Mouse (Mus musculus) brain, adult 2 months (tissue): Measurements from ENCODE around the gene Gm5485.

Experiments
- DNase-seq: peaks from one replicate; pipeline ENCODE4 v3.0.0; 2011; ENCODE audit warnings: low read depth, low spot score

Gene Gm5485

GRCm38 (mm10) chr16:48372461-48372860 is 39.8 kb downstream of the Gm5485 start:
- peak; percentile 98 for DNase-seq

GRCm38 (mm10) chr16:48368096-48368495 is 44.1 kb downstream of the Gm5485 start:
- DNase-seq, result peak; percentile 75

GRCm38 (mm10) chr16:48366801-48367200 is 45.4 kb downstream of the Gm5485 start:
- DNase-seq, result no peak

GRCm38 (mm10) chr16:48360887-48361286 is 51.3 kb downstream of the Gm5485 start:
- peak; percentile 89 for DNase-seq

GRCm38 (mm10) chr16:48356417-48356816 is 55.8 kb downstream of the Gm5485 start:
- DNase-seq, result no peak

- no peak for DNase-seq
Observed at GRCm38 (mm10) chr16:48355716-48356115, 56.5 kb downstream of the Gm5485 start.
